Mouse (Mus musculus) forebrain, embryonic 16.5 days (tissue): ENCODE data around the gene Lrch1. TPM values are rescaled to one million over a fixed set of nuclear protein-coding genes. Genes with fewer than 3 reads are reported as not detected.

Experiments used
- ATAC-seq: fragments of 200-750 bp; cut with Nextera tagmentation; 2 replicates; pipeline ENCODE4 v1.8.0; 2017; ENCODE audit warnings: mild to moderate bottlenecking, moderate library complexity
- H3K27ac ChIP-seq: fragments of 300-500 bp; sonication (generic); 2 replicates; pipeline ENCODE4 v1.5.1; 2014; ENCODE audit warnings: low read length, control low read depth
- H3K27me3 ChIP-seq: fragments of 300-500 bp; sonication (generic); replicated peaks from 2 replicates; pipeline ENCODE4 v1.6.1; 2014; ENCODE audit warnings: low read length; ENCODE audit not compliant: control insufficient read depth, insufficient read depth
- H3K36me3 ChIP-seq: fragments of 300-500 bp; sonication (generic); 2 replicates; pipeline ENCODE4 v1.6.1; 2014; ENCODE audit not compliant: control insufficient read depth, insufficient read depth
- H3K4me1 ChIP-seq: fragments of 300-500 bp; sonication (generic); replicated peaks from 2 replicates; pipeline ENCODE4 v1.6.1; 2014; ENCODE audit warnings: low read length; ENCODE audit not compliant: control insufficient read depth, insufficient read depth
- H3K4me2 ChIP-seq: fragments of 300-500 bp; sonication (generic); 2 replicates; pipeline ENCODE4 v1.6.1; 2014; ENCODE audit warnings: mild to moderate bottlenecking, low read length, control low read depth
- H3K4me3 ChIP-seq: fragments of 300-500 bp; sonication (generic); replicated peaks from 2 replicates; pipeline ENCODE4 v1.5.1; 2014; ENCODE audit warnings: mild to moderate bottlenecking, low read length, control low read depth
- H3K9ac ChIP-seq: fragments of 300-500 bp; sonication (generic); replicated peaks from 2 replicates; pipeline ENCODE4 v1.6.1; 2014; ENCODE audit warnings: low read depth, low read length, control low read depth
- H3K9me3 ChIP-seq: fragments of 300-500 bp; sonication (generic); 2 replicates; pipeline ENCODE4 v1.6.1; 2016; ENCODE audit warnings: low read length; ENCODE audit not compliant: control insufficient read depth
- WGBS: fragments of 180-500 bp; shearing (Covaris S2); extraction: QIAGEN DNeasy Blood & Tissue Kit; methylation state at CpG from one replicate; pipeline ENCODE4 v1.1.7; 2014; 5-methylcytosine and 5-hydroxymethylcytosine counted together
- polyA plus RNA-seq: library from polyadenylated mRNA; unstranded; fragments of >200 nt; fragmentation: Nextera tagmentation; extraction: Ambion mirVana; gene quantifications from 2 replicates; pipeline ENCODE4 v1.2.1, GENCODE M21; 2015

The Lrch1 gene
- polyA plus RNA-seq, 1 experiment from 2014 or later: 12.5 TPM

DNA sequence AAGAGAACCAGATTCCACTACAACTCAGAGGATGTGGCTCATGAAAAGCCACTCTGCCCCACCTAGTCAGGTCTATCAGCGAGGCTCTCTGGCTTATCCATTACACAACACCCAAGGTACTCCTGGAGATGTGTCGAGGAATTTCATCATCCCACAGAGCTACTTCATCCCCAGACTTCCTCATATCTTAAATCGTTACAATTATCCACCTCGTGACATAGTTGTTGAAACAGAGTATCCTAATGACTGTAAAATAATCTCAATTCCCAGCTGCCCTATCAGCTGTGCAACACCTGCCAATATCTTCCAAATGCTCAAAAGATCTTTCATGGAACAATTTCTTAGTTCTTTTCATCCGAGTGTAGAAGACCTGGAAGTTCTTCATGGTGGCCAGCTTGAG is 35.4 kb upstream of the Lrch1 start:
- ATAC-seq: no peak

DNA sequence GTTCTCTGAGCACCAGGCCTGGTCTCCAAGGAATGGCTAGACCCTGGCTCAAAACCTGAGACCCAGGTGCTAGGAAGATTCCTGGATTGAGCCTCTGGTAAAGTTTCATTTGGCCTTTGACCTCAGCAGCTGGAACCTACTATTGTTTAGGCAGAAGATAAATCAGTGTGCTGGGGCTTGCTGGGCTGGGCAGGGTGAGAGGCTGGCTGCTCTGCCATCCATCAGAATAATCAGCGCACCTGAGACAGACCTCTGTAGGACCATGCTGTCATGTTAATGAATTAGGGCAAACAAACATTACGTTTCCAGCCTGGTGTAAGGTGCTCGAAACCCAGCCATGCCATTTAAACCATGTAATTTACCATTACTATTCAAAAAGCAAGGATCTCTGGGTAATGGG is 33.3 kb upstream of the Lrch1 start:
- H3K9ac ChIP-seq: no peak overlapping the region
- H3K4me3 ChIP-seq: no peak overlapping the region
- H3K4me2 ChIP-seq: no peak overlapping the region
- 77% methylated on average over 3 of the region's 3 CpGs for WGBS
- H3K27me3 ChIP-seq: no peaks in the 10 kb centered on the region
- H3K36me3 ChIP-seq: no peaks in the 10 kb centered on the region
- no peaks in the 10 kb centered on the region for H3K9me3 ChIP-seq
- ATAC-seq: no peak
- no peak overlapping the region for H3K27ac ChIP-seq
- no peaks in the 10 kb centered on the region for H3K4me1 ChIP-seq

More for the DNA sequence above, 35.4 kb upstream of the Lrch1 start:
- H3K36me3 ChIP-seq: no peaks in the 10 kb centered on the region
- WGBS: 86% methylated on average over 5 of the region's 5 CpGs
- H3K27me3 ChIP-seq: no peaks in the 10 kb centered on the region
- no peaks in the 10 kb centered on the region for H3K4me1 ChIP-seq
- no peak overlapping the region for H3K4me2 ChIP-seq
- H3K4me3 ChIP-seq: no peak overlapping the region
- H3K9me3 ChIP-seq: no peaks in the 10 kb centered on the region
- no peak overlapping the region for H3K27ac ChIP-seq
- no peak overlapping the region for H3K9ac ChIP-seq

- Histone ChIP-seq H3K4me2 (no peak overlapping the region), H3K9me3 (no peaks in the 10 kb centered on the region), H3K4me1 (no peaks in the 10 kb centered on the region), H3K27me3 (no peaks in the 10 kb centered on the region), H3K9ac (no peak overlapping the region), H3K36me3 (no peaks in the 10 kb centered on the region), H3K27ac (no peak overlapping the region), H3K4me3 (no peak overlapping the region)
- no peak for ATAC-seq
- 65% methylated on average over 6 of the region's 6 CpGs for WGBS
These were observed 29.3 kb upstream of the Lrch1 start for GRCm38 (mm10) chr14:74976972-74977371.

DNA sequence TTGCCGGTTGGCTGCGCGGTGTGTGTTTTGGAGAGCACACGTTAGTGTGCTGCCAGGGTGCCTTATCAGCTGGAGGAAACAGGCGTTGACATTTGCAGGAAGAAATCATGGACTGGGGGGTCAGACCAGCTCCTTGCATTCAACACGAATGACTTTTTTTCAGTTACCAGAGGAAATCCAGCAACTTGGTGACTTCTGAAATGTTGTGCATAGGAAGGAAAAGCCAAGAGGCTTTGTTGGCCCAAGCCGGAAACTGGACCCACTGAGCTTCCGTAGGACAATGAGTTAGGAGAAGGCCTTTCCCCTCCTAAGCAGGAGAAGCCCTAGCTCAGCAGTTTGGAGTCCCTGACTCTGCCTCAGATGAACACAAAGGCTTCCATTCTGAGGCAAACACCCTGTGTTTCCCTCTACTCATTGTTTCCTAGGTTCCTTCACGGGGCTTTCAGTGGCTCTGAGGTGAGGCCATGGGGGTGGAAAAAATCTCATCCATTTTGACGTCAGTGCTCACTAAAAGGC is 26.5 kb upstream of the Lrch1 start:
- Histone ChIP-seq H3K36me3 (no peaks in the 10 kb centered on the region), H3K4me1 (no peaks in the 10 kb centered on the region), H3K4me2 (no peak overlapping the region), H3K27ac (no peak overlapping the region), H3K4me3 (no peak overlapping the region), H3K9ac (no peak overlapping the region), H3K9me3 (no peaks in the 10 kb centered on the region), H3K27me3 (no peaks in the 10 kb centered on the region)
- WGBS: 77% methylated on average over 10 of the region's 10 CpGs
- no peak for ATAC-seq

- H3K36me3 ChIP-seq: no peaks in the 10 kb centered on the region
- H3K4me2 ChIP-seq: no peak overlapping the region
- no peak overlapping the region for H3K4me3 ChIP-seq
- no peak overlapping the region for H3K9ac ChIP-seq
- H3K4me1 ChIP-seq: no peaks in the 10 kb centered on the region
- WGBS: 90% methylated on average over 5 of the region's 5 CpGs
- no peak overlapping the region for H3K27ac ChIP-seq
- no peaks in the 10 kb centered on the region for H3K27me3 ChIP-seq
- ATAC-seq: no peak
- H3K9me3 ChIP-seq: no peaks in the 10 kb centered on the region
These were observed 25.0 kb upstream of the Lrch1 start for GRCm38 (mm10) chr14:74972687-74973086.

DNA sequence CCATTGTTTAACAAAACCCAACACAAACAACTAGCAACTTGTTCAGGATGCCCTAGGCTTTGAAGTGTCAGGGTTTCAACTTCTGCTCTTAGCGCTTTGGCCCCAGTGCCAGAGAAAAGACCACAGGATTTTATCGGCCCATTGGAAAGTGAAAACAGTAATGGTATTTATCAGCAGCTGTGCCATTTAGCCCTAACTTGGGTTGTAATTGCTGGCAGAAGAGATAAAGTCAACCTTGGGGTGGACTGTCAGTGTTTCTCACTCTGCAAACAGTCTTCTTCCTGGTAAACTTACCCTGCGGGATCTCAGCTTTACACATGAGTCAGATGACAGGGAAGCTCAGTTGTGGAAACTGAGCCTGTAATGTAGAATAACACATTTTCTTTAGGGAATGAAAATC is 24.5 kb upstream of the Lrch1 start:
- no peaks in the 10 kb centered on the region for H3K4me1 ChIP-seq
- H3K27me3 ChIP-seq: no peaks in the 10 kb centered on the region
- no peak overlapping the region for H3K9ac ChIP-seq
- H3K36me3 ChIP-seq: no peaks in the 10 kb centered on the region
- H3K4me2 ChIP-seq: no peak overlapping the region
- WGBS: 77% methylated on average over 3 of the region's 3 CpGs
- no peaks in the 10 kb centered on the region for H3K9me3 ChIP-seq
- H3K27ac ChIP-seq: no peak overlapping the region
- no peak for ATAC-seq
- no peak overlapping the region for H3K4me3 ChIP-seq

GRCm38 (mm10) chr14:74963402-74963764 is 15.7 kb upstream of the Lrch1 start:
- Histone ChIP-seq H3K36me3 (no peaks in the 10 kb centered on the region), H3K4me2 (no peak overlapping the region), H3K4me3 (no peak overlapping the region), H3K9me3 (no peaks in the 10 kb centered on the region), H3K27me3 (no peaks in the 10 kb centered on the region), H3K27ac (no peak overlapping the region), H3K4me1 (no peaks in the 10 kb centered on the region), H3K9ac (no peak overlapping the region)
- WGBS: 74% methylated on average over 3 of the region's 3 CpGs
- no peak for ATAC-seq

GRCm38 (mm10) chr14:74962713-74963401 is 15.2 kb upstream of the Lrch1 start:
- no peaks in the 10 kb centered on the region for H3K4me1 ChIP-seq

GRCm38 (mm10) chr14:74960568-74960967 is 12.9 kb upstream of the Lrch1 start:
- no peak for ATAC-seq
- Histone ChIP-seq H3K4me3 (no peak overlapping the region), H3K4me1 (no peaks in the 10 kb centered on the region), H3K27ac (no peak overlapping the region), H3K9me3 (no peaks in the 10 kb centered on the region), H3K36me3 (no peaks in the 10 kb centered on the region), H3K9ac (no peak overlapping the region), H3K27me3 (no peaks in the 10 kb centered on the region), H3K4me2 (no peak overlapping the region)
- 82% methylated on average over 5 of the region's 5 CpGs for WGBS

More at GRCm38 (mm10) chr14:74962713-74963401, 15.2 kb upstream of the Lrch1 start:
- H3K27ac ChIP-seq: no peak overlapping the region
- 93% methylated on average over 8 of the region's 8 CpGs for WGBS
- no peak overlapping the region for H3K4me3 ChIP-seq
- ATAC-seq: no peak
- no peaks in the 10 kb centered on the region for H3K36me3 ChIP-seq
- H3K9me3 ChIP-seq: no peaks in the 10 kb centered on the region
- no peak overlapping the region for H3K4me2 ChIP-seq
- no peak overlapping the region for H3K9ac ChIP-seq
- no peaks in the 10 kb centered on the region for H3K27me3 ChIP-seq

DNA sequence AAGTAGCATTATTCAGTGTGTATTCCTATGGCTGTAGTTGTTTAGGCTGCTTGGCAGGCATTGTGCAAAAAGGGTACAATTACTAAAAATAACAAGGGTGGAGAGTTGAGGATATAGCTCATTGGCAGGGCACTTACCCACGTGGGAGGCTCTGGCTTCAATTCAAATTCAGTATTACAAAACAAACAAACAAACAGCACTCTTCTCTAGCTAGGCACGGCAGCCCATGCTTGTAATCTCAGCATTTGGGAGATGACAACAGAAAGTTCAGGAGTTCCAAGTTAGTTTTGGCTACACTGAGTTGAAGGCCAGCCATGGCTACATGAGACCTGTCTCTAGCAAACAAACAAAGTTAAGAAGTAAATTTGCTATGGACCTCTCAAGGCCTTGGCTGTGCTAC is 9.0 kb upstream of the Lrch1 start:
- Histone ChIP-seq H3K36me3 (no peaks in the 10 kb centered on the region), H3K4me2 (no peak overlapping the region), H3K27me3 (no peaks in the 10 kb centered on the region), H3K27ac (no peak overlapping the region), H3K9me3 (no peaks in the 10 kb centered on the region), H3K9ac (no peak overlapping the region), H3K4me3 (no peak overlapping the region), H3K4me1 (no peaks in the 10 kb centered on the region)
- WGBS: 37% methylated on average over 2 of the region's 2 CpGs
- no peak for ATAC-seq
